Mouse (Mus musculus) layer of hippocampus, adult 11-12 months (tissue): ENCODE measurements around the gene Gm26657.

Source experiments
- DNase-seq: peaks from one replicate; pipeline ENCODE4 v3.0.0; 2022; ENCODE audit warnings: low spot score

Gm26657 gene

GRCm38 (mm10) chr4:56757693-56758092, 17.8 kb downstream of the Gm26657 start:
- DNase-seq: no peak

GRCm38 (mm10) chr4:56767861-56768284, 28.0 kb downstream of the Gm26657 start:
- no peak for DNase-seq

- DNase-seq: no peak
These were observed 29.0 kb downstream of the Gm26657 start for GRCm38 (mm10) chr4:56768913-56769312.

GRCm38 (mm10) chr4:56771065-56771464, 31.2 kb downstream of the Gm26657 start:
- DNase-seq: no peak
